Mouse (Mus musculus) activated CD4-positive, CD25-positive, alpha-beta regulatory T cell, adult 4 months (primary cell): ENCODE data around the gene Dctn5. TPM values are rescaled to one million over a fixed set of nuclear protein-coding genes. Genes with fewer than 3 reads are reported as not detected.

ENCODE experiments used
- ATAC-seq: one replicate; pipeline ENCODE4 v1.8.0; 2017
- polyA plus RNA-seq, 2 experiments: library from polyadenylated mRNA; unstranded; fragments of 100-300 nt; shearing (Covaris generic); gene quantifications; one replicate each; pipeline ENCODE4 v1.2.1; 2017

The Dctn5 gene
- polyA plus RNA-seq, 2 experiments from 2014 or later: 120 to 122 TPM

DNA sequence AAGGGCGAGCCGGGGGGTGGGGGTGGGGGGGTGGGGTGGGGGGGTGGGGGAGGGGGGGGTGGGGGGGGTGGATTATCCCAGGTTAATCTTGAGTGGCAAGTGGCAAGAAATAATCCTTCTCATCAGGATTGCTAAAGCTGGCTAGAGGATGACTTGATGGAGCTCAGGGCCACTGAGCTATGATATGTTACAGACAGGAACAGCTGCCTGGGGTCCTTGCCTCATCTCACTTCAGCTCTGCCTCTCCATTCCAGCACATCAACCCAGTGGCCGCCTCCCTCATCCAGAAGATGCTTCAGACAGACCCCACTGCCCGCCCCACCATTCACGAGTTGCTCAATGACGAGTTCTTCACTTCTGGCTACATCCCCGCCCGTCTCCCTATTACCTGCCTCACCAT lies 30.9 kb downstream of the Dctn5 start:
- no peak for ATAC-seq

DNA sequence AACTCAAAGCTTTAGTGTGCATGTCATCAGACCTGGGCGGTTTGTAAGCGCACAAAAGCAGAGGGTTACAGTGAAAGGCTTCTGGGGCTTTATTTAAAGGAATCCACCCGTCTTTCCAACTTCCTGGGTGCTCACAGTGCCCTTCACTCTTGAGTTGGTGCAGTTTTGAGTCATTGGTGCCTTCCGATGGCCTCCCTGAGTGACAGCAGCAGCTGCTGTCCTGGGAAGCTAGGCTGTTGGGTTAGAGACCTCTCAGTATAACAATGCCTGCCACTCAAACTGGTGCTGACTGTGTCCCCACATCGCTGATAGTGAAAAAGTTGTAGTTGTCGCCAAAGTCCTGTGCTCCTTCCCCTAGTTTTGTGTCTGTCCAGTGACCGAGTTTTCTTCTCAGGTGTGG lies 34.4 kb downstream of the Dctn5 start:
- no peak for ATAC-seq

DNA sequence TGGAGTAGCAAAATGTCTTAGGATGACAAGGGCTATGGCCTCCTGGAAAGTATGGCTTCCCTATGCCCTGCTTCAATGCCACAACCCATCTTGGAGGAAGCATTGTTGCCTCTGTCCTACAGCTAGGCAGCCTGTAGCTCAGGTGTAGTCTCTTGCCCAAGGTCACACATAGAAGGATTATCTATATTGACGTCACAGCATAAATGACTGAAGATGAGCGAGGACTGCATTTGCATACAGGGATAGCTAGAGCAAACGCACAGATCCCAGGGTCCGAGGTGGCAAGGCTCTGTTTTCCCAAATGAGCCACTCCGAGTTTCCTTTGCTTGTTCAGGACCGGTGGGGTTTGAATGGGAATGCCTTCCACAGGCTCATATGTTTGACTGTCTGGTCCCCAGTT lies 37.9 kb downstream of the Dctn5 start:
- no peak for ATAC-seq

DNA sequence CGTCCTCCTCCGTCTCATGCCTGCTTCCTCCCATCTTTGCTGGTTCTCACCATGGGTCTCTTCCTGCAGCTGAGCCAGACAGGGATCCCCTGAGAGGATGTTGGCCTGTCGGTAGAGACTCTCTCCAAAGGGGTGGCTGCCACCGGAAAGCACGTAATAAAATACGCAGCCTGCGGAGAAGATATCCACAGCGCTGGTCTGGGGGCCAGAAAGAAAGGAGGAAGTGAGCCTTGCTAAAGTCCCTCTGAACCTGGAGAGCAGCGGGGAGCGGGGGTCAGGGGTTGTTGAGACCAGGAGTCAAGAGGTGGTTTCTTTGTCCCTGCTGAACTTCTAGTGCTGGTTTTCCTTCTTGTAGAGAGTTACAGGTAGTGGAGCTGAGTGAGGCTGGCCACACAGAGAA lies 38.8 kb downstream of the Dctn5 start:
- ATAC-seq: no peak

DNA sequence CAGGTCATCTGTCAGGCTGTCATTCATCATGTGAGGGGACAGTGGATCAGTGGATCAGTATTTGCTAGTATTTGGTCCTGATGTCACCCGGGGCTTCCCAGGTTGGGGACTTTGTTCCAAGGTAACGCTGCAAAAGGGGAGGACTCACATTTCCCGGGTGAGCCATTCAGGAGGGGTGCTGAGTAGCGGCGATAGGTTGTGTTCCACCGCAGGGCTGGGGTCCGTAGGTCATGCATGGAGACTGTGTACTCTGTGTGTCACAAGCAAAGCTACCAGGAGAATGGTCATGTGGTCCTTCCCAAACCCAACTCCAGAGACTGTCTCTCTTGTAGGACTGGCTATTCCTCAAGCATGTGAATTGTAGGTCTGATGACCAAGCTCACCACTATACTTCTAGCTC lies 47.9 kb downstream of the Dctn5 start:
- no peak for ATAC-seq

- no peak for ATAC-seq
Measured at GRCm38 (mm10) chr7:122184569-122184968, 51.7 kb downstream of the Dctn5 start.

DNA sequence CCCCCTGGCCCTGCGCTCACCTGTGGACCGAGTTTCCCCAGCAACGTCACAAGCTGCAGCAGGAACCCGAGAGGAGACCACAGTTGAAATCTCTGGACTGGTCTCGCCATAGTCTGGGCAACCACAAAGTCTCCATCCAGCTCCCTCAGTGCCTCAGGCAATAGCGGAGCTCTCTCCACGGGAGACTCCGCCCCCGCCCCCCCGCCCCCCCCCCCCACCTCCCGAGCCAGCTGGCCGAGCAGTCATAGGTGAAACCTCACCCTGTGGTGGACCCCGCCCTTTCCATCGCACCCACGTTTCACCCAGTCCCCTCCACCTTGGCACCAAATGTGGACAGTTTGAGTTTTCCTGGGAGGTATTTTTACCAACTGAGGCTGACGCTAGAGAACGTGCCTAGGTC lies 53.2 kb downstream of the Dctn5 start, which contains the start of gene Ern2:
Gene Ern2 (minus strand): TSS at position 165 of the 400 bp plus-strand sequence.
- ATAC-seq: no peak

- ATAC-seq: no peak
Measured at GRCm38 (mm10) chr7:122189484-122189883, 56.6 kb downstream of the Dctn5 start.

GRCm38 (mm10) chr7:122191097-122191496 lies 58.3 kb downstream of the Dctn5 start:
- no peak for ATAC-seq

DNA sequence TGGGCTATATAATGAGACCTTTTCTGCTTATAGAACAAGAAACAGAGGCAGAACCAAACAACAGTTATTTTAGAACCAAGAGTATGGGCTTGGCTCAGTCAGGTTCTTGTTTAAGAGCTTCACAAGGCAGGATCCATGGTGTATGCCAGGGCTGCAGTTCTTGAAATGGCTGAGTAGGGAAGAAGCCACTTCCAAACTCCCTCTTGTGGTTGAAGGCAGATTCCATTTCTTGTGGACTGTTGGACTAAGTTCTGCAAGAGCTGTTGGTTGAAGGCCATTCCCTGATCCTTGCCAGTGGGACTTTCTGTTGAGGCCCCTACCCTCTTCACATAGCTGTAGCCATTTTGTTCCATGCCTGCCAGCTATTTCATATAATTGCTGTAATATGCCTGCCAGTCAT lies 61.1 kb downstream of the Dctn5 start:
- ATAC-seq: no peak

GRCm38 (mm10) chr7:122196771-122197170 lies 63.9 kb downstream of the Dctn5 start:
- no peak for ATAC-seq

DNA sequence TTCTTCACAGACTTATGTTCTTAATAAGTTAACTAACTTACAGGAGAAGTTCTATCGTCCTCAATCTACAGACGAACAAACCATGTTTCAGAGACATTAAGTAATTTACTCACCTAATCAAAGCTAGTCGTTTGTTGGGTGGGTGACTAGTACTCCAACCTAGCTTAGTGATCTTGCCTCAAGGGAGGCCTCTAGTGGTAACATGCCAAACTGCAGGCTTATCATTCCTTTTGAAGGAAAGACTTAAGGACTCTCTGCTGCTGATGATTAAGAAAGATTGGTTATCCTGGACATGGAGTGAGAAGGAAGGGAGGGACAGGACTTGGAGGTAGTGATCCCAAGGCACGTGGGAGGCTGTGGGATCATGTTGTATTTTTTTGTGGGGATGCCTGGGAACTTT lies 64.5 kb downstream of the Dctn5 start:
- no peak for ATAC-seq

Other genes with a start within 250 kb of the Dctn5 start
- 10 to 100 TPM in 1 of 2 experiments, 1 to 10 TPM in 1; 8.3 to 10.3 TPM for gene Cog7, start 151.3 kb upstream of the Dctn5 start, polyA plus RNA-seq
- 1 to 10 TPM in 1 of 2 experiments, under 1 TPM in 1; 0.83 to 2.4 TPM for gene Gga2, start 111.8 kb upstream of the Dctn5 start, polyA plus RNA-seq
- gene Ubfd1, start 65.9 kb upstream of the Dctn5 start, polyA plus RNA-seq: 10 to 100 TPM; 10.1 to 12.7 TPM
- gene Ears2, start 65.8 kb upstream of the Dctn5 start, polyA plus RNA-seq: 1 to 10 TPM; 3.8 to 4.7 TPM
- gene Ndufab1, start 31.2 kb upstream of the Dctn5 start, polyA plus RNA-seq: 100 to 1,000 TPM; 148 to 236 TPM
- 10 to 100 TPM; 10.5 to 10.6 TPM for gene Palb2, start 56 bp upstream of the Dctn5 start, polyA plus RNA-seq
- gene Plk1, start 26.4 kb downstream of the Dctn5 start, polyA plus RNA-seq: 10 to 100 TPM; 11.5 to 23.1 TPM
- not detected for gene Ern2, start 53.2 kb downstream of the Dctn5 start, polyA plus RNA-seq
- not detected for gene Chp2, start 86.5 kb downstream of the Dctn5 start, polyA plus RNA-seq
- gene Prkcb, start 155.7 kb downstream of the Dctn5 start, polyA plus RNA-seq: 10 to 100 TPM; 71.9 to 78.3 TPM